Mouse (Mus musculus) thymus, adult 18-20 months (tissue): ENCODE results near the gene Eif3a.

Source experiments
- DNase-seq, 2 experiments: peaks; one replicate each; pipeline ENCODE4 v3.0.0; 2022; ENCODE audit warnings: mixed read lengths in 2 of 2

The Eif3a gene

GRCm38 (mm10) chr19:60790551-60791161 lies at the start of gene Eif3a:
Gene Eif3a (minus strand): TSS chr19:60790658.
- DNase-seq: peak; percentile 88 to 90

- DNase-seq: peak; percentile 27 to 53
Observed at GRCm38 (mm10) chr19:60837747-60838146, 47.3 kb upstream of the Eif3a start.

- no peak for DNase-seq
Observed at GRCm38 (mm10) chr19:60818677-60819076, 28.2 kb upstream of the Eif3a start.

GRCm38 (mm10) chr19:60813133-60813532 lies 22.7 kb upstream of the Eif3a start:
- no peak for DNase-seq

- DNase-seq: no peak
Observed at GRCm38 (mm10) chr19:60812036-60812389, 21.6 kb upstream of the Eif3a start.

- DNase-seq: peak; percentile 90 to 93
Observed at GRCm38 (mm10) chr19:60811098-60812035, 20.9 kb upstream of the Eif3a start, which contains the start of gene Fam45a. Gene Fam45a (plus strand): TSS chr19:60811585.

GRCm38 (mm10) chr19:60809927-60810326 lies 19.5 kb upstream of the Eif3a start:
- no peak for DNase-seq

GRCm38 (mm10) chr19:60804903-60805302 lies 14.4 kb upstream of the Eif3a start:
- DNase-seq: no peak

- no peak for DNase-seq
Observed at GRCm38 (mm10) chr19:60799867-60800569, 9.6 kb upstream of the Eif3a start.

- no peak for DNase-seq
Observed at GRCm38 (mm10) chr19:60797415-60797814, 7.0 kb upstream of the Eif3a start.

GRCm38 (mm10) chr19:60795244-60795643 lies 4.8 kb upstream of the Eif3a start:
- DNase-seq: no peak

- no peak for DNase-seq
Observed at GRCm38 (mm10) chr19:60793170-60793707, 2.8 kb upstream of the Eif3a start.

- no peak for DNase-seq
Observed at GRCm38 (mm10) chr19:60791164-60791563, 706 bp upstream of the Eif3a start.

GRCm38 (mm10) chr19:60789919-60790506 lies 445 bp downstream of the Eif3a start:
- peak; percentile 50 for DNase-seq

- no peak for DNase-seq
Observed at GRCm38 (mm10) chr19:60789452-60789851, 1.0 kb downstream of the Eif3a start.

- DNase-seq: no peak
Observed at GRCm38 (mm10) chr19:60788214-60788960, 2.1 kb downstream of the Eif3a start.

- no peak for DNase-seq
Observed at GRCm38 (mm10) chr19:60787465-60788150, 2.9 kb downstream of the Eif3a start.

- no peak for DNase-seq
Observed at GRCm38 (mm10) chr19:60784712-60785111, 5.7 kb downstream of the Eif3a start.

GRCm38 (mm10) chr19:60782034-60782433 lies 8.4 kb downstream of the Eif3a start:
- no peak for DNase-seq

GRCm38 (mm10) chr19:60773366-60773765 lies 17.1 kb downstream of the Eif3a start:
- DNase-seq: no peak
